Mouse (Mus musculus): ENCODE measurements at regions not wholly inside any gene's neighbourhood (a gene's known extent, or its start where the extent isn't known, plus 50 kb on each side); places are given as distances from the start of the nearest gene placed in this dataset.

- DNase-seq (ENCODE audit: low spot score in 2 of 2), result no peak
These were observed 271.6 kb downstream of the Rnf144a start for GRCm38 (mm10) chr12:26143411-26143810.

- DNase-seq (ENCODE audit: low spot score in 2 of 2), result peak; percentile 64 to 80
These were observed 284.2 kb downstream of the Rnf144a start for GRCm38 (mm10) chr12:26130811-26131210.

- DNase-seq (ENCODE audit: low spot score in 2 of 2), result no peak
These were observed 285.0 kb downstream of the Rnf144a start for GRCm38 (mm10) chr12:26130011-26130410.

GRCm38 (mm10) chr12:26129511-26129910, 285.5 kb downstream of the Rnf144a start:
- DNase-seq (ENCODE audit: low spot score in 2 of 2), result no peak

GRCm38 (mm10) chr12:26128851-26129250, 286.2 kb downstream of the Rnf144a start:
- no peak for DNase-seq (ENCODE audit: low spot score in 2 of 2)

- peak; percentile 46 to 47 for DNase-seq (ENCODE audit: low spot score in 2 of 2)
These were observed 288.8 kb downstream of the Rnf144a start for GRCm38 (mm10) chr12:26126260-26126659.

GRCm38 (mm10) chr12:26124211-26124610, 290.8 kb downstream of the Rnf144a start:
- no peak for DNase-seq (ENCODE audit: low spot score in 2 of 2)

GRCm38 (mm10) chr12:26115339-26115912, 299.6 kb downstream of the Rnf144a start:
- DNase-seq (ENCODE audit: low spot score in 2 of 2), result peak; percentile 57 to 63

GRCm38 (mm10) chr12:26112166-26113019, 302.7 kb downstream of the Rnf144a start:
- peak; percentile 76 to 79 for DNase-seq (ENCODE audit: low spot score in 2 of 2)

GRCm38 (mm10) chr12:26109866-26110265, 305.2 kb downstream of the Rnf144a start:
- DNase-seq (ENCODE audit: low spot score in 2 of 2), result no peak

- DNase-seq (ENCODE audit: low spot score in 2 of 2), result no peak
These were observed 310.7 kb downstream of the Rnf144a start for GRCm38 (mm10) chr12:26104372-26104771.

- peak; percentile 30 to 66 for DNase-seq (ENCODE audit: low spot score in 2 of 2)
These were observed 312.7 kb downstream of the Rnf144a start for GRCm38 (mm10) chr12:26102384-26102783.

- DNase-seq (ENCODE audit: low spot score in 2 of 2), result no peak
These were observed 314.9 kb downstream of the Rnf144a start for GRCm38 (mm10) chr12:26100140-26100539.

- no peak for DNase-seq (ENCODE audit: low spot score in 2 of 2)
These were observed 315.9 kb downstream of the Rnf144a start for GRCm38 (mm10) chr12:26099176-26099575.

- no peak for DNase-seq (ENCODE audit: low spot score in 2 of 2)
These were observed 322.7 kb downstream of the Rnf144a start for GRCm38 (mm10) chr12:26092311-26092710.

GRCm38 (mm10) chr12:26091865-26092264, 323.2 kb downstream of the Rnf144a start:
- DNase-seq (ENCODE audit: low spot score in 2 of 2), result no peak

GRCm38 (mm10) chr12:26088389-26088788, 326.7 kb downstream of the Rnf144a start:
- peak in 1 of 2 experiments; percentile 62 for DNase-seq (ENCODE audit: low spot score in 2 of 2)

GRCm38 (mm10) chr12:26086923-26087322, 328.1 kb downstream of the Rnf144a start:
- peak in 1 of 2 experiments; percentile 65 for DNase-seq (ENCODE audit: low spot score in 2 of 2)

- DNase-seq (ENCODE audit: low spot score in 2 of 2), result no peak
These were observed 328.6 kb downstream of the Rnf144a start for GRCm38 (mm10) chr12:26086414-26086813.

- no peak for DNase-seq (ENCODE audit: low spot score in 2 of 2)
These were observed 335.9 kb downstream of the Rnf144a start for GRCm38 (mm10) chr12:26079061-26079625.

- no peak for DNase-seq (ENCODE audit: low spot score in 2 of 2)
These were observed 339.3 kb downstream of the Rnf144a start for GRCm38 (mm10) chr12:26075638-26076254.

- DNase-seq (ENCODE audit: low spot score in 2 of 2), result no peak
These were observed 342.9 kb downstream of the Rnf144a start for GRCm38 (mm10) chr12:26072180-26072579.
